Mouse (Mus musculus) frontal cortex, adult (tissue): ENCODE results near the gene Gm21119.
"Not testable (repeated sequence)": the region's sequence is repeated elsewhere in the genome, so short reads cannot be mapped to it uniquely, and the experiment has no call there.

ENCODE experiments used
- ATAC-seq: cut with Nextera tagmentation; 2 replicates; pipeline ENCODE4 v1.9.2; 2017; ENCODE audit warnings: mild to moderate bottlenecking, moderate library complexity, mixed read lengths; ENCODE audit not compliant: low TSS enrichment

Gm21119 gene

DNA sequence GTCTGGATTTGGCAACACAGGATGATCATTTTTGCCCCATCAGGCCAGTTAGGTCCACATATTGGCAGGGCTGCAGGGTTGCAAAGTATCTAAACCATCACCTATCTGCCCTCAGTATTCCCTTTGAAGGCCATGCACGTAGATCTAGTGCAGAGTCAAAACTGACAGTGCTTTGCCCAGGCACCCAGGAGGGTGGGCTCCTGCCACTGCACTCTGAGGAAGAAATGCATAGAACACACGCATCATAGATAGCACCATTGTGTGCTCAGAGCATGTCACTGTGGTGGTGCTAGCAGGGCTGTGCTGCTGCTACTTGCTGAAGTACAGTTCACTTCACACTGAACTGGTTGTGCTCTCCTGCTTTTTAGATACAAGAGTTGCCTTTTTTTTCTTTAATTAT lies at the start of gene Gm21119:
Gene Gm21119 (plus strand): TSS at position 301 of the 400 bp plus-strand sequence.
- not testable (repeated sequence) for ATAC-seq

DNA sequence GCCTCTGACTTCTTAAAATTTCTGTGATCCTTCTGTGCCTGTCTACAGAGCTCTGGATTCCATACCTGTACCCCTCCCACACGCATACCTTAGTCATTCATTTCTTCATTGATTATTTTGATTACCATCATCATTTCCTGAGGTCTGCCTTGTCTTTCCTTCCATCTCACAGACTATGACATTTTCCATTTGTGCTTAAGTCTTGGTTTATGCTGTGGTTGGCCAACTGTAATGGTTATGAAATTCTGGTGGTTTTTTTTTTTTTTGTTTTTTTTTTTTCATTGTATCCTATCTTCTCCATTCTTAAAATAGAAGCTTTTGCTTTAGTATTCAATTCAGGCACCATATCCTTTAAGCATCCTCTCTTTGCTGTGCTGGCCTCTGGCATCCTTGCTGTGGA lies 48.0 kb upstream of the Gm21119 start:
- ATAC-seq: not testable (repeated sequence)

DNA sequence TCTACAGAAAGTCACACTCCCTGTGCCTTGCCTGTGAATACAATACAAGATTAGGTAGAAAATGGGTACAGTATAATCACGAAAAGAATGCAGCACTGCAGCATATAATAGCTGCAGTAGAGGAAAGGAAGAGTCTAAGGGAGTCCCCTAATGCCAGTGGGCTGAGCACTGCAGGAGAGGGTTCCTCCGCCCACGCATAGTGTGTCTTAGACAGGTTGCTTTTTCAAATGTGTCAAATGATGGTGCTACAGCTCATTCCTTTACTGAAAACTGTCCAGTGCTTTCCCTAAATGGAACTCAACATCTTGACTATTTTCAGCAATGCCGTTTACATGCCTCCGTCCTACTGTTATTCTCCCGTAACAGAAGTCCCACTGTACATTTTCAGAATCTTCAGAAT lies 33.6 kb upstream of the Gm21119 start:
- ATAC-seq: not testable (repeated sequence)

DNA sequence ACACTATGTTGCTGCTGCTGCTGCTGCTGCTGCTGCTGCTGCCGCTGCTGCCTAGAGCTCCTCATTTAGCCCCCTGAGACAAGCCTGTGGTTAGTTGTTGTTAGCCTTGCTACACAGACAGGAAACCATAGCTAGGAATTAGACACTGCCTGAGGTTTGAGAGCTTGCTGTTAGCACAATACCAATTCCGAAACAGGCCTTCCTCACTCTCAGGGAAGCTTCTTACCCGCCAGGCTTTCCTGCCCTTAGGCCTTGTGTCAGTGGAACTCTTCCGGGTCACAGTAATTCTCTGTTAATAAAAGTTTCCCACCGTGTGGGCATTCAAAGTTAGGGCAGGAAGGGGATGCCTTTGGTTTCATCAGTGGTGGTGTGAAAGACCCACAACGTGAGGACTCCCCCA lies 31.9 kb upstream of the Gm21119 start:
- not testable (repeated sequence) for ATAC-seq

DNA sequence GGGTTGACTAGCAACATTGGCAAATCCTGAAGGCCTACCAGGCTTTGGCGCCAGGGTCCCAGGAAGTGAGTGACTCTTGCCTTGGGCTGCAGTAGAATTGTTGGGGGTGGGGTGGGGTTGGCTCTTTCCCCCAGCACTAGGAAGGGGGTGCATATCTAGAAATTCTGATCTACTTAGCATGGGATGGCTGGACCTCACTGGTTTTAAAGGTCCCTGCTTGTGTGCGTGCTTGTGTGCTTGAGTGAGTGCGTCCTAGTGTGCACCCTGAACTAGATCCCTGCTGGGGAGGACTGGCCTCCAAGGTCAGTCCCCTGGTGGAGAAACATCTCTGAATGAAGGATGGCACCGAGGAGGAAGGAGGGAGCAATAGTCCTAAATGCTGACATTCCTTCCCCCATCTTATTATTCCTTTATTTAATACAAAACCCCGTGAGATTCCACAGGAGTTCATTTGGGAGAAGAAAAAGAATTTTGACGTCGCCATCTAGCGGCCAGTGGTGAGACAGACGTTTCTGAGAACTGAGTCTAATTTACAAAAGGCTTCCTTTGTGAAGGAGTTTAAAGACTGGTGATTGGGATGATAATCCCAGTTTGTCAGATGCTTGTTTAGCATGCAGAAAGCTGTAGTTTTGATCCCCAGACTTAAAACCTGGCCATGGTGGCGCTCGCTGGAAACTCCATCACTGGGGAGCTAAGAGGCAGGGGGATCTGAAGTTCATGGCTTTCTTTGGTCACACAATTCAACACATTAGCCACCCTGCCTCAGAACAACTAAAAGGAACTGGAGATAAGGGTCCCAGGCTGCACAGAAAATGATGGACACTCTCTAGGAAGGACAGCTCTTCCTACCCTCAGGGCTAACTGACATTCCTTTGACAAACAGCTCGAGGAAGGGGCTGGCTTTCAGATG lies 26.2 kb upstream of the Gm21119 start:
- peak; percentile 70 for ATAC-seq

DNA sequence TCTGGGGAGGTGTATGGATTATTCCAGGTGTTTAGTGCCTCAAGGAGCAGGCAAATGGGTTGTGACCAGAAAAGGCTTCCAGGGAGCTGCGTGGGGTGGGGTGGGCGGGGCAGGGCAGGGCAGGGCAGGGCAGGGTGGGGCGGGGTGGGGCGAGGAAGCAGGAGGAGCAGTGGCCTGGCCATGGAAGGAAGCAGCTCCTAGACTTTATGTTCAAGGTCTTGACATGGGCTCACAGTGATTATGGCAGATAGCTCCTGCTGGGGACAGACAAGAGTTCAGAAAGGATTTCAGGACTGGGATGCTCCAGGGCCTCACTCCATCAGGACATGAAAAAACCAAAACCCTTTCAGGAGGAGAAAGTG lies 25.6 kb upstream of the Gm21119 start:
- not testable (repeated sequence) for ATAC-seq

DNA sequence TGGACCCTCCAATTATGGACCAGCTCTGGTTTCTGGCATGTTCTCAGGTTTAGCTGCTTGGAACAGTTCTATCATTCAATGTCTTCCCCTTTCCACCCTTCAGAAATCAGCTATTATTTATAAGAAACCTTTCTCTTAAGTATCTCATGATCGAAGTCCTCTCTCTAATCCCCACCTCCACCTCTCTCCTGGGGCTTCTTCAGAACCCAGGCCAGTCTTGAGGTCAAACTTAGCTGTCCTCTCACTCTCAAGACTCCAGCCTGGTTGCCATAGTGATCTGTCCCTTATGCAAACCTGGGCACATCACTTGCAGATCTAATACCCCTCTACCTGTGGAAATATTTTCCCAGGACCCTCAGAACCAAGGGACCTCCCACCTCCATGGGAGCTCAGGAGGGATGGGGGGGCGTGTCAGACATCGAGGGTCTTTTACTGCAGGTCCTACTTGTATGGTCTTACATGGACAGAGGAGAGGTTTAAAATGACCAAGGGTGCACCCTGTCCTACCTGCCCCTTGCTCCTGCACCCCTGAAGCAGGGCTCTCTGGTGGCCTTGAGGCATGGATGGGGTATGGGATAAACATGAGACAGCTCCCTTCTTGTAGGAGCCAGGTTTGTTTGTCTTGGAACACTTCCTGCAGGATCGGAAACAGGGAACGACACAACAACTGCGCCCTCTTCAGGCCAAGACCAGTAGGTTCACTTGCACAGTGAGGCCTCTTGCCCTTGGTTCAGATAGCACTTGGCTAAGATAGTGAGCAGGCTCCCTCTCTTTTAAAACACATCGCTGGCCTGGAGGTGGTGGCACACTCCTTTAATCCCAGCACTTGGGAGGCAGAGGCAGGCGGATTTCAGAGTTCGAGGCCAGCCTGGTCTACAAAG lies 24.4 kb upstream of the Gm21119 start:
- not testable (repeated sequence) for ATAC-seq

DNA sequence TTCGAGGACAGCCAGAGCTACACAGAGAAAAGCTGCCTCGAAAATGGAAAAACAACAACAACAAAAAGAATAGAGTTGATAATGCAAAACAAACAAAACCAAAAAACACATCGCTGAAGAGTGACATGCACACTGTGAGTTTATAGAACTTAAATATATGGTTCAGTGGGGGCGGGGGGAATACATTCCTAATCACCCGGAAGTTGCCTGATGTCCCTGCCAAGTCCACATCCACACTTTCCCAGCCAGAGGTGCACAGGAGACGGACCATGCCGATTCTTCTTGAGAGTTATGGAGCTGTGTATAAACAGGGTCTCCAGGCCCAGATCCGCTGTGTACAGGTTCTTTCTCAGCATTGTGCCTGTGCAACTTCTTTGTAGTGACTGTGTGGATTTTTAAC lies 23.7 kb upstream of the Gm21119 start:
- ATAC-seq: not testable (repeated sequence)

DNA sequence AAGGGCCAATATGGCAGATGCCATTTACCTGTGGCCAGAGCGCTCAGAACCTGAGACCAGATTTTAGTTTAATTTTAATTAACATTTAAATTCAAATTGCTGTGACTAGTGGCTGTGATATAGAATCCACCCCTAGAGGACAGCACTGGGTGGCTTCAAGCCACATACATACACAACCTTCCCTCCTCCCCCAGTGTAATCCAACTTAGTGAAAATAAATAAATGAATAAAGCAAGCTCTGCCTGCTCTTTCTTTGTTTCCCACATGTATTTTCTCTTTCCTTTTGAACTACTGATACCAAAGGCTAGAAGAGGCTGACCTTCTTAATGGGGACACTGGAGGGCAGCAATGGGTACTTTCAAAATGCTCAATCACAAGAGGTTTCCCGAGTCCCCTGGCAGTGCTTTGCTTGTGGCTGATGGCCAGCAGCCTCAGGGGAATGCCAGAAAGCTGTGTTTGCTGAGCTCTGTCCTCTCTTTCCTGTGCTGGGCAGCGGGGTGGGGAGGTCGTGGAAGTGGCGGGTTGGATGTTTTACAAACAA lies 21.9 kb upstream of the Gm21119 start:
- ATAC-seq: not testable (repeated sequence)

DNA sequence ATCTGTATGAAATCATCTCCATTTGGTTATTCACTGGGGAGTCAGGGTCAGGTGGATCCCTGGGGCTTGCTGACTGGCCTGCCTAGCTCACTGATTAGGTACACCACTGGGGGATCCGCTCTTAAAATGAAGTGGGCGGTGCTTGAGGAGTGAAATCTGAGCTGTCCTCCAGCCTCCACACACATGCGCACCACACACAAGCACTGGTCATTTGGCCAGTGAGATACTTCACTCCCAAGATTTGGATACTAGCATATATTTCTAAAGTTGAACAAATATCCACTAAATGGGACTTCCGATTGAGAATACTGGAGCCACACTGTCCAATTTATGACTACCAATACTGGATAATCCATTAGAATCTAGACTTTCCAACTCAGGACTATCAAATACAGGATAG lies 20.9 kb upstream of the Gm21119 start:
- ATAC-seq: not testable (repeated sequence)

DNA sequence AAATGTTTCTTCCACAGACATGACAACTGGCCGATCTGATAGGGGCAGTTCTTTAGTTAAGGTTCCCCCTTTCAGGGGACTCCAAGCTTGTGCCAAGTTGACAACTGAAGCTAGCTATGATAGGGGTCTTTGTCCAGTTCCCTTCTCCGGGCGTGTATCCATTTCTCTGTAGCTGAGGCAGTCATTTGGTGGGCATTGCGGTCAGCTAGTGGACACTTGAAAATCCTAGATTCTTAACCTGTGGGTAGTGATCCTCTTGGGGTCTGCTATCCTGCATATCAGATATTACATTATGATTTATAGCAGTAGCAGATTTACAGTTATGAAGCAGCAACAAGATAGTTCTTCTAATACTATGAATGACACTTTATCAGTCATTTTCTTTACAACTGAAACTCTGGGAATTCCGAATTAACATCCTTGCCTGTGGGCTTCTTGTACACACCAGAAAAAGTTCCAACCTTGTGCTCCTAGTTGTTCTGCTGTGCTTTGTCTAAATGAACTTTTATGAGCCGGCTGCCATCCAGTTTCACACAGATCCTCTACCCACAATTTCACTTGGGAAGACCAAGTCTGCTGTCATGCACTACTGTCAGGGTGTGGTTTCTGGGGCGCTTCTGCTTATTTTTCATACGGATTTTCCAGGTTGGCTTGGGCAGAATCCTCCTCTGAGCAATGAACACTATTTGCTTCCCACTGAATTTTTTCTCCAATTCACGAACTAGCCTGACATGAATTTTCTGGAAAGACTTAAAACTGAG lies 18.5 kb upstream of the Gm21119 start:
- not testable (repeated sequence) for ATAC-seq

DNA sequence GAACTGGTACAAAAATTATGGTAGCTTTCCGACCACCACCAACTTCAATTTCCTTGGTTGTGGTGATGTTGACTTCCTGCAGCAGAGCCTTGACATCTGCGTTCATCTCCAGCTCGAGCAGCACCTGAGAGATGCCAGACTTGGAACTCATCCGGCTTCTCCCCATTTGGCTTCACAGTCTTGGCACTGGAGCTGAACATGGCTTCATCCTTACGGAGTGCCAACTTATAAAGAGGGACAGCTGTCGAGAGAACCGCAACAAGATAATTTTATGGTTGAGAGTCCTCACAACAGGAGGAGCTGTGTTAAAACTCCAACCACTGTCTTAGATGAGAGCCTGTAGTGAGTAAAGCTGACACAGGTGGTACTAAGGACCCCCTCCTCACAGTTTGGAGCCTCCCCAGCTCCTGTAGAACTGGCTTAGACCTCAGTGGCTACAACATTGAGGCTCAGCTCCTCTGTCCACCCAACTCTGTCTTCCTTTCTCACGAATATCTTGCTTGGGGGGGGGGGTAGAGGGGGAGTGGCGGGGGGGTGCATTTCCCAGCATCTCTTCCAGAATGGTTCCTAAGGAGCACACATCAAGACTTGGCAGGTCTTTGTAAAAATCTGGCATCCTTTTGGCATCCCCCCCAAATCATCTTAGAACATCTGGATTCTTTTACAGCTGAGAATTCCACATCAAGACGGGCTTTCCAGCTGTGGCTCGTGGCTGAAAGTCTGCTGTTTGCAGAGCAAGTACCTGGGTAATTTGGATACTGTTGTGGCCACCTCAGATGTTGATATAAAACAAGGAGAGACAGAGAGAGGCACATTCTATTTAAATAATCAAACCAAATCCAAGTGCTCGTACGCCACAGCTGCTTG lies 17.6 kb upstream of the Gm21119 start:
- ATAC-seq: peak; percentile 99

DNA sequence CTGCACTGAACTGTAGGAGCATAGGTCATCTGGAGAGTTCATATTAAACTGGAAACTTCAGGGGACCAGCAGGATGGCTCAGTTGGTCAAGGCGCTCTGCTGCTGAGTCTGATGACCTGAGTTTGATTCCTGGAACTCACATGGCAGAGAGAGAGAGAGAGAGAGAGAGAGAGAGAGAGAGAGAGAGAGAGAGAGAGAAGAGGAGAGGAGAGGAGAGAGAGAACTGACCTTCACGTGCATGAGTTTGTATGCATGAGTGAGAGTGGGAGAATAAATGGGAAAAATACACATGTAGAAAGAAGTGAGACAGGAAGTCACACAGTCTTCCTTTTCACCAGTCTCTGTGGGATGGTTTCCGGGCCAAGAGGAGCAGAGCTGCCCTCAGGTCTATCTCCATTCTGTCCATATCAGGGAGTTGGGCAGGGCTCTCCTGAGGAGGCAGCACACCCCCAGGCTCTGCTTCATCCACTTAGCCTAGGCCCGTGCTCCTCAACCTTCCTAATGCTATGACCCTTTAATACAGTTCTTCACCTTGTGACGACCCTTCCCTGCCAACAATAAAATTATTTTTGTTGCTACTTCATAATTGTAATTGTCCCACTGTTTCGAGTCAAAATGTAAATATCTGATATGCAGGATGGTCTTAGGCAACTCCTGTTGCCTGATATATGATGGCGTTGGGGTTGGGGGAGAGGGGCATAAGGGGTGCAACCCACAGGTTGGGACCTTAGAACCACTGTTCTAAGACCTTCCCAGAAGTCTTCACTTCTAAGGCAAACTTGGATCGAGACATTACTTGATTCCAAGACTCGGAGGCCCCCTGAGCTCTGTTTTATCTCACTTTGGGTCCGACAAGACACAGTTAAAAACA lies 16.2 kb upstream of the Gm21119 start:
- not testable (repeated sequence) for ATAC-seq

DNA sequence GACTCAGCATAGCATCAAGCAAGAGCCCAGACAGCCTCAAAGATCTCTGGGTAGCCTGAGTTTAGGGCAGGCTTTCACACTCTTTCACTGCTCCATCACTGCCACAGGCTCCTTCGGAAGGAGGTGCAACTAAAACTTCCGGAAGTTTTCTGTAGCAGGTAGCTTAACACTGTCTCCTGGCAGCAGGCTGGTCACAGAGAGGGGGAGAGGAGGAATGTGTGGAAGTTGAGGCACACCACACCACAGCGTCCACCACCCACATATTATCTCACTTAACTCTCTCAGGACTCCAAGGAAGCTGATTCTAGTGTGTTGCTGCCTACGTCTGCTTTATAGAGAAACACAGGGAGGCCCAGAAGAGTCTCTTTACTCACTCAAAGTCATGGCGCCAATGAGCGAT lies 15.4 kb upstream of the Gm21119 start:
- ATAC-seq: not testable (repeated sequence)

DNA sequence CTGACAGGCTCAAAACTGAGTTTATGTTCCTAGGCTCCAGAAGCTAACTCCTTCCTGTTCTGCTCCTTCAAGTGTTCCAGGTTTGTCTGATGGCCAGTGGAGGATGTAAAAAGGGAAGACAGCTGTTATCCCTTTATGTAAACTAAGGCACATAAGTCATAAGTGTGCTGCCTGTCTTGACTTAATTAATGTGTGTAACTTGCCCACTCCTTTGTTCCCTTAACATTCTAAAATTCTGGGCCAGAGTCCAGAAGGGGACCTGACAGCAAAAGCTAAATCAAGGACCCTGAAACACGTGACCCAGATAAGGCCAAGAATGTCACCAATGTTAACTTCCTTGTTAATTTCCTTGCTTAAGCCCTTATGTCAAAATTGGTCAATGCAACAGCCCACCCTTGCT lies 3.9 kb upstream of the Gm21119 start:
- not testable (repeated sequence) for ATAC-seq

DNA sequence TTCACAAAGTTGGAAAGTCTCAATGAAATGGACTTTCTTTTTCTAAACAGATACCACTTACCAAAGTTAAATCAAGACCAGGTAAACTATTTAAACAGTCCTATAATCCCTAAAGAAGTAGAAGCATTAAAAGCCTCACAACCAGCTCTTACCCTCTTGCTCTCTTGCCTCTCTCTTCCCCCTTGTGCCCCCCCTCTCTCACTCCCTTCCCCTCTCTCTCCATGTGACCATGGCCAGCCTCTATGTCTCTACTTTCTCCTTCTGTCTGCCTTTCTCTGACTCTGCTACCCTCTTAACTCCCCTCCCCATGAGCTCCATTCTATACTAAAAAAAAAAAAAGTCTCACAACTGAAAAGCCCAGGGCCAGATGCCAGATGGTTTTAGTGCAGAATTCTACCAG lies 2.0 kb upstream of the Gm21119 start:
- not testable (repeated sequence) for ATAC-seq

DNA sequence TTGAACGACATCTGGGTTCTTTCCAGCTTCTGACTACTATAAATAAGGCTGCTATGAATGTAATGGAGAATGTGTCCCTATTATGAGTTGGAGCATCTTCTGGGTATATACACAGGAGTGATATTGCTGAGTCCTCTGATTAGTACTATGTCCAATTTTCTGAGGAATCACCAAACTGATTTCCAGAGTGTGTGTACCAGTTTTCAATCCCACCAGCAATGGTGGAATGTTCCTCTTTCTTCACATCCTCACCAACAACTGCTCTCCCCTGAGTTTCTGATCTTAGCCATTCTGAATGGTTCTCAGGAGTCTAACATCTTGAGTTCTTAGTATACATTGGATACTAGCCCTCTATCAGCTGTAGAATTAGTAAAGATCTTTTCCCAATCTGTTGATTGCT lies 16.0 kb downstream of the Gm21119 start:
- ATAC-seq: not testable (repeated sequence)

DNA sequence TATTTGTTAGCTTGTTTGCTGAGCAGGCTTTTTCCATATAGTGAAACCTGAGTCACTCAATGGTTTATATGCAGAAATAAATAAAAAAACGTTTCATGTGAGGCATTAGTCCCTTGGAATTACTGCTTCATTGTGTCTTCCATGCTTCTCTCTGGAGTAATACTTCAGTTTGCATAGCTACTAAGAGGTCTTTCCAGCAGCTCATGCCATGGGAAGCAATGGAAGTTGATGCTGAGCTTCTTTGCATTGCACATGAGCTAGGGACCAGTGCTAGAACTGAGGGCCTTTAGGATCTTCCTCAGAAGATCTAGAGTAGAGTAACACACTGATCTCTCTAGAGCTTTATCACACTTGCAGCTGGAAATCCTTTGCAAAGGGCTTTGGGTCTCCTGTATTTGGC lies 23.2 kb downstream of the Gm21119 start:
- not testable (repeated sequence) for ATAC-seq

DNA sequence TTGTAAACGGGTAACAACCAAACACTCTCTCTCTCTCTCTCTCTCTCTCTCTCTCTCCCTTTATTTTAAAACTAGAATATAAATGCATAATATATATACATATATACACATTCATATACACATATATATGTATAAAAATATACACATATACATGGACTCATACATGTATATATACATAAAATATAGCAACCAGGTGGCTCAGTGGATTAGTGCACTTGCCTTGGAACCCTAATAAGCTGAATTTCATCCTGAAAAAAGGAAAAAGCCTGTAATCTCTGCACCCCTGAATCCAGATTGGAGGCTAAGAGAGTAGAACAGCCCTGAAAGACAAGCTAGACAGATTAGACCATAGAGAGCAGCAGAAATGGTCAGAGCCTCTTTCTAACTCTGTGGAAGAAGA lies 28.8 kb downstream of the Gm21119 start:
- not testable (repeated sequence) for ATAC-seq

DNA sequence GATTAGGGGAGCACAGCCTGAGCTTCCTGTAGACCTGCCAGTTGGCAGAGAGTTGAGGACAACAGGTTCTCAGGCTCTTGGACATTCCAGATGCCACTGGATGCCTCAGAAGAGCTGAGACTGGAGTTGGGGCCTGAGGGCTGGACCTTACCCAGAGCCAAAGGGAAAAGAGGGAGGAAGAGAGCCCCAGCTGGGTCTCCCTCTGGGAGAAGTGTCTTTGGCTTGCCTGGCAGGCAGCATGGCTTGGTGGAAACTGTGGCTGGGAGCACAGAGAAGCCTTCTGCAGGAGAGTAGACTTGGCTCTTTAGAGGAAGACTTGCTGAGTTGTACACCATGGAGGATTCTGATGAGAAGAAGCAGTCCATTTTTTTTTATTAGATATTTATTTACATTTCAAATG lies 38.3 kb downstream of the Gm21119 start:
- not testable (repeated sequence) for ATAC-seq
